In genomic region chr2:181931918-181932605, GRCm38 (mm10) we compare ENCODE assay signal across 12 mouse cellular contexts. TPM values are rescaled to one million over a fixed set of nuclear protein-coding genes. Genes with fewer than 3 reads are reported as not detected.
A peak's percentile ranks its signal among the peaks of the same experiment; 100 is the strongest.
DNase-seq lines count a peak whose midpoint lies in the region; ATAC-seq and TF ChIP-seq lines count a peak whose summit lies in the region.
"Had no signal": no experiment of that assay in that cellular context is flagged by ENCODE, and none has a peak within 500 bp of the region (broad histone marks: within the 10 kb centered on the region; RNA-seq: fewer than 3 reads in every experiment).

No protein-coding gene starts in this region.

- no peak overlapping the region for H3K27ac ChIP-seq in forebrain, embryonic 14.5 days (ENCODE audit: low read depth, low read length)
- H3K27ac ChIP-seq in forebrain, postnatal 0 days (ENCODE audit: low read depth, low read length), result no peak overlapping the region
- H3K27ac ChIP-seq: embryonic facial prominence, embryonic 15.5 days; heart, embryonic 15.5 days; liver, embryonic 13.5 days had no signal

- intact Hi-C loops in left cerebral cortex, postnatal 25 days (cut with DNase I), result no loop called here

- peak; percentile 19 for DNase-seq in forebrain, embryonic 14.5 days (ENCODE audit: low spot score)
- DNase-seq in forebrain, postnatal 0 days, result no peak
- peak; percentile 61 for DNase-seq in 3134 (ENCODE audit: extremely low read depth, insufficient read length, low spot score)
- DNase-seq in MN1 (ENCODE audit: low spot score), result peak; percentile 27
- DNase-seq in hindlimb bud, embryonic 11.5 days (ENCODE audit: extremely low spot score, low read depth, low spot score), result peak; percentile 91
- DNase-seq in right cerebral cortex, adult 2 months (ENCODE audit: low spot score in 2 of 2), result no peak
- DNase-seq in left cerebral cortex, postnatal 25 days (ENCODE audit: low spot score in 2 of 2), result no peak
- DNase-seq in urinary bladder, adult 2 months (ENCODE audit: low spot score), result no peak
- DNase-seq: liver, embryonic 13.5 days had no signal

- H3K36me3 ChIP-seq in forebrain, embryonic 14.5 days (ENCODE audit: control insufficient read depth, insufficient read depth, low read length), result no peaks in the 10 kb centered on the region
- H3K36me3 ChIP-seq in forebrain, postnatal 0 days (ENCODE audit: insufficient read depth), result no peaks in the 10 kb centered on the region
- H3K36me3 ChIP-seq: embryonic facial prominence, embryonic 15.5 days; heart, embryonic 15.5 days; liver, embryonic 13.5 days had no signal

- no peaks in the 10 kb centered on the region for H3K27me3 ChIP-seq in forebrain, embryonic 14.5 days (replicated peaks; ENCODE audit: control insufficient read depth, insufficient read depth, low read length)
- no peaks in the 10 kb centered on the region for H3K27me3 ChIP-seq in forebrain, postnatal 0 days (ENCODE audit: insufficient read depth, low read length)
- H3K27me3 ChIP-seq: embryonic facial prominence, embryonic 15.5 days; heart, embryonic 15.5 days; liver, embryonic 13.5 days had no signal

- H3K4me3 ChIP-seq in forebrain, embryonic 14.5 days (ENCODE audit: low read depth, low read length), result no peak overlapping the region
- no peak overlapping the region for H3K4me3 ChIP-seq in forebrain, postnatal 0 days (ENCODE audit: low read depth, low read length)
- H3K4me3 ChIP-seq: embryonic facial prominence, embryonic 15.5 days; heart, embryonic 15.5 days; liver, embryonic 13.5 days had no signal

- no peak overlapping the region for H3K4me2 ChIP-seq in forebrain, embryonic 14.5 days (ENCODE audit: low read length)
- H3K4me2 ChIP-seq in forebrain, postnatal 0 days (ENCODE audit: low read depth), result no peak overlapping the region
- H3K4me2 ChIP-seq: embryonic facial prominence, embryonic 15.5 days; heart, embryonic 15.5 days; liver, embryonic 13.5 days had no signal

- no peak overlapping the region for H3K9ac ChIP-seq in forebrain, embryonic 14.5 days (ENCODE audit: low read length)
- H3K9ac ChIP-seq in forebrain, postnatal 0 days, result no peak overlapping the region
- H3K9ac ChIP-seq: embryonic facial prominence, embryonic 15.5 days; heart, embryonic 15.5 days; liver, embryonic 13.5 days had no signal

- no peaks in the 10 kb centered on the region for H3K4me1 ChIP-seq in forebrain, embryonic 14.5 days (ENCODE audit: control insufficient read depth, insufficient read depth, low read length)
- no peaks in the 10 kb centered on the region for H3K4me1 ChIP-seq in forebrain, postnatal 0 days (ENCODE audit: insufficient read depth)
- H3K4me1 ChIP-seq: embryonic facial prominence, embryonic 15.5 days; heart, embryonic 15.5 days; liver, embryonic 13.5 days had no signal

- H3K9me3 ChIP-seq in forebrain, embryonic 14.5 days (replicated peaks; ENCODE audit: control insufficient read depth, low read length), result no peaks in the 10 kb centered on the region
- no peaks in the 10 kb centered on the region for H3K9me3 ChIP-seq in forebrain, postnatal 0 days (ENCODE audit: low read length)
- H3K9me3 ChIP-seq: embryonic facial prominence, embryonic 15.5 days; heart, embryonic 15.5 days; liver, embryonic 13.5 days had no signal

- WGBS in forebrain, embryonic 14.5 days, result 84% methylated on average over 2 of the region's 2 CpGs
- WGBS in forebrain, postnatal 0 days, result 83% methylated on average over 2 of the region's 2 CpGs

- ATAC-seq in forebrain, embryonic 14.5 days, result no peak
- ATAC-seq in forebrain, postnatal 0 days, result no peak
- ATAC-seq: activated CD4-positive, CD25-positive, alpha-beta regulatory T cell, adult 4 months had no signal

- no peak for TF ChIP-seq CTCF in forebrain, postnatal 0 days (IDR thresholded peaks at IDR 0.05; ENCODE audit: low read depth)

RNA-seq across cellular contexts. Expression of gene Gm14496, which starts 58.9 kb away (rescaled TPM):
- polyA plus RNA-seq in forebrain, embryonic 14.5 days (2014; fragmentation: Nextera tagmentation; extraction: Ambion mirVana), result not detected in 2 replicates
- total RNA-seq in forebrain, postnatal 0 days (2014; rRNA removed), result not detected in 2 replicates
- not detected in 2 replicates for polyA plus RNA-seq in forebrain, postnatal 0 days (2015; fragmentation: Nextera tagmentation; extraction: Ambion mirVana)
- total RNA-seq in left cerebral cortex, postnatal 25 days (2021), result not detected
- not detected in 2 replicates for polyA plus RNA-seq in urinary bladder, adult 2 months (2012; rRNA removed)
- polyA plus RNA-seq: activated CD4-positive, CD25-positive, alpha-beta regulatory T cell, adult 4 months; embryonic facial prominence, embryonic 15.5 days; heart, embryonic 15.5 days; liver, embryonic 13.5 days had no signal

Comparison
In these comparisons a context has a peak if more than half of its experiments do, and no peak if none do; other contexts are left out.
1. DNase-seq: peak in forebrain, embryonic 14.5 days (single experiment), 3134 (single experiment), MN1 (single experiment) and hindlimb bud, embryonic 11.5 days (single experiment); none in forebrain, postnatal 0 days (single experiment), right cerebral cortex, adult 2 months (0 of 2), left cerebral cortex, postnatal 25 days (0 of 2) and urinary bladder, adult 2 months (single experiment).